Mouse (Mus musculus) adrenal gland, postnatal 10 days (tissue): ENCODE measurements around the gene Mras. TPM values are rescaled to one million over a fixed set of nuclear protein-coding genes. Genes with fewer than 3 reads are reported as not detected.

ENCODE experiments used
- DNase-seq: peaks from one replicate; pipeline ENCODE4 v3.0.0; 2021; ENCODE audit warnings: mixed read lengths
- total RNA-seq, 2 experiments: library from RNA; stranded (reverse); gene quantifications; 2 replicates each; pipeline ENCODE4 v1.2.3; 2021

Mras gene
- total RNA-seq, 2 experiments from 2014 or later: 31.7 to 39.4 TPM

DNA sequence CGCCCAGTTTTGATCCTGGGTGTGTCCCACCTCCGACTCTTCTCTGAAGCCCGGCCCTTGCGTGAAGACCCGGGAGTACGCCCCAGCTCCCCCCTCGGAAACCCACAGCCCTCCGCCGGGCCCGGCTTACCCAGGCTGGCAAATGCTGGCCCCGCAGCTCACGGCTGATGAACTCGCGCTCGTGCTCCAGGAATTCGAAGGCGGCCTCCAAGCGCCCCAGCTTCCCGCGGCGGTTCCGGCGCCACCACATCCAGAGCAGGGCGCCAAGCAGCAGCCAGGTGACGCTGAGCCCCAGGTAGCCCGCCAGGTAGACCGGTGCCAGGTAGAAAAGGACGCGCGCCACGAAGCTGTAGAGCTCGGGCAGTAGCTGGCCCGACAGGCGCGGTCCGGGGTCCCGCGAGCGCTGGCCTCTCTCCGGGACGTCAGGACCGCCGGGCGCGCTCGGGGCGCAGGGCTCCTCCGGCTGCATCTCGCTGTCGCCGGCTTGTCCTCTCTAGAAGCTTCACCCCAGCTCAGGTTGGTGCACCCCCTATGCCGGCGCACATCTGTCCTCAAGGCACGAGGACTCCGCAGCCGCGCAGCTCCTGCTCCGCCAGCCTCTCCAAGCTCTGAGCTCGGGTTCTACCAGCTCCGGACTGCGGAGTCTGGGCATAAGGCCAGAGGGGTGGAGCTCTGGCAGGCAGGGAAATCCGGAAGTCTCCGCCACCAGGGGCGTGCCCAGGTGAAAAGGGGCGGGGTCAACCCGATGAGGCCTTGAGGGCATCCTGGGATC lies 79.1 kb downstream of the Mras start, which contains the start of gene Esyt3:
Gene Esyt3 (minus strand): TSS at position 637 of the 772 bp plus-strand sequence.
- DNase-seq: peak; percentile 68

- DNase-seq: no peak
Observed at GRCm38 (mm10) chr9:99357561-99357920, 79.6 kb downstream of the Mras start.

- DNase-seq: no peak
Observed at GRCm38 (mm10) chr9:99355971-99356370, 81.2 kb downstream of the Mras start.

DNA sequence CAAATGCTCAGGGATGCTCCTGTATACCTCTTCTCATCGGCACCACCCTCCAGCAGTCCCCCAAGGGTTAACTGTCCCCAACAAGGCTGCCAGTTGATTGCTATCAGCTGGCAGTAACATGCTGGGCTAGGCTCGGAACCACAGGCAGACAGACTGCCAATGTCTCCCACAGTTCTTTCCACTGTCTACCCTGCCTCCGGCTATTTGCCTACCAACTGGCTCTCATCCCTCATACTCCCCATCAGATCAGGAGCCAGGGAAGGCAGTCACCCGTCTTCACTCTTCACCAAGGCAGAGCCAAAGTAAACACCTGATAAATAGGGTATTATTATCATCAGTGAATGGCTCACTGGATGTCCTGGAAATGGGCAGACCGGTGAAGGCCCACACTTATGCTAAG lies 82.4 kb downstream of the Mras start:
- no peak for DNase-seq

DNA sequence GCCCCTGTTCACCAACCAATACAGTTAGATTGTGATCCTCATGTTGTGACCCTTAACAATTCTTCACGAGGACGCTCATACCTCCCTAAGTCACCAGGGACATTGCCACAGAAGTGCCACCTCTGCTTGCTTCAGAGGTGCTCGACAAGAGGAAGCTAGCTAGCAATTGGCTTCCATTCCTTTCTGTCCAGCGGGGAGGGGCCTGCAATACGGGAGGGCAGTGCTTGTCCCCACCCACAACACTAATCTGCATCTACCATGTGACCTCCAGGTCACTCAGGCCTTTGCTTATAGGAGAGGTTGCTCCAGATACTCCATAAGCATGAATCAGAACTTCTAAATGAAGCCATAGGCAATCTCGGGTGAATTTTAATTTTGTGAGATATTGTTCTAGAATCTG lies 83.8 kb downstream of the Mras start:
- no peak for DNase-seq

DNA sequence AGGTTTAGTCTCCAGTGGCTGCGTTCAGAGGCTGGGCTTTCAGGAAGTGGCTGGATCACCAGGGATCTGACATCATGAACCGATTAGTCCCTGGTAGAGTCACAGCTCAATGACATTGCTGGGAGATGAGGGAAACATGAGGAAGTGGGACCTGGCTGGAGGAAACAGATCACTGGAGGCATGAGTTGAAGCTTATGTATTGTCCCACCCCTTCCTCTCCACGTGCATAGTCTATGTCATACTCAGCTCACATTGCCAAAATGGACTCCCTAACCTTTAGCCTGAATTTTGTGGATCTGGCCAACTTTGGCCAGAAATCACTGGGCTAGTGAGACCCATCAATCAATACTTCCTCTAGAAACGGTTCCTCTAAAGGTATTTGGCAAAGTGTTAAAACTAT lies 84.2 kb downstream of the Mras start:
- no peak for DNase-seq

- DNase-seq: no peak
Observed at GRCm38 (mm10) chr9:99345351-99345792, 91.8 kb downstream of the Mras start.

DNA sequence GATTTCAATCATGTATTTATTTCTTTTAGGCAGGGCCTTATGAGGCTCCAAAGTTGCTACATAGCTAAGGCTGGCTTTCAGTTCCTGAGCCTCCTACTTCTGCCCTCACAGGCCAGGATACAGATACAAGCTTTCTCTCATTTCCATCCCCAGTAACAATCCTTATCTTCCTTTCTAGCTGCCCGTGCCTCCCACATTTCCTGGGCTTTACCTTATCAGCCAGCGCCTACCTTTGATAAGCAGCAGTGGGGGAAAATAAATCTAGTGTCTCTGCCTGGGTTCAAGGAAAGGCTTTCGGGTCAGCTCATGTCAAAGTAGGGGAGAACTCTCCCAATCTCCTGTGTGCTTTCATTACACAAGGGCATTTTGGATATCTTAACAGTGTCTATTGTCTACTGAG lies 95.6 kb downstream of the Mras start:
- DNase-seq: no peak

DNA sequence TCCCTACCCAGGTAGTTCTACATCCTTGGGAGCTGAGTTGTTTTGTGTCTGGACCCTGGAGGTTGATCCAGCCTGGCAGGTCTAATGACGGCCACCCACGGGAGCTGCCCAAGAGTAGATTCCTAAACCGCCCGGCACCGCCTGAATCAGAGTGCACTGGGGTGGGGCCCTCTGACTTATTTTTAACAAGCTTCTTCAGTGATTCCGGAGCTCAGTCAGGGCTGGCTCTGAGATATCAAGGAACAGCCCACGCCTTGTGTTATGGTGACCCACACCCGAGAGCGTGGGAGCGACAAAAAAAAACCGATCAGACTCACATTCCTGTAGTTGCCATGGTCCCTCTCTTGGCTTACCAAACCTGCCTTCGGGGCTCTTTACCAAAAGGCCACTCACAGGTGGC lies 97.1 kb downstream of the Mras start:
- no peak for DNase-seq

DNA sequence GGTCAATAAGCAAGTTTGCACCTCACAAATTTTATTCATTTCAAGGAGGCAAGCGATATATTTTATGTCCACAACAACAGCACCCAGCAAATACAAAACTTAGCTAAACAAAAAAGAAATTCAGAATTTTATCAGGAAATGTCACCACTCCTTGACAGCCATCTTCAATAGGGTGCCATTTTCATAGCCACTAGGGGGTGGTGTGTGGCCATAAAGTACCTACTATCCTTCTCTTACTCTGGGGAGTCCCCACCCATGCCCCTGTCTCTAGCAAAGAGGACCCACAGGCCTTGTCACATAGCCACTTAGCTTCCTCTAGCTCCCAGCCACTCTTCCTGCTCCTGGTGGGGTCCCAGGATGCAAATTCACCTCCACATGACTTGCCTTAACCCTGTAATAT lies 98.0 kb downstream of the Mras start:
- no peak for DNase-seq

DNA sequence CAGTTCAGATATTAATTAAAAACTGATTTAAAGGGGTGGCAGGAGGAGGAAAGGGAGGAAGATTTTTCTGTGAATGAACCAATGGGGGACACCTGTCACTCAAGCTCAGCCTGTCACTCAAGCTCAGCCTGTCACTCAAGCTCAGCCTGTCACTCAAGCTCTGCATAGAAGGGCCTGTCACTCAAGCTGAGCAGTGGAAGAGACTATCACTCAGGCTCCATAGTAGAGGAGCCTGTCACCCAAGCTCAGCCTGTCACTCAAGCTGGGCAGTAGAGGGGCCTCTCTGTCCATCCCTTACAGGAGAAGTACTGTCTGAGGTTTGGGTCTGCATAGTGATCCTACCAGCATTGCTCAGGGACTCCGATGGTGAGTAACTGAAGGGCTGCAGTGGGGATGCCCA lies 98.9 kb downstream of the Mras start:
- no peak for DNase-seq

DNA sequence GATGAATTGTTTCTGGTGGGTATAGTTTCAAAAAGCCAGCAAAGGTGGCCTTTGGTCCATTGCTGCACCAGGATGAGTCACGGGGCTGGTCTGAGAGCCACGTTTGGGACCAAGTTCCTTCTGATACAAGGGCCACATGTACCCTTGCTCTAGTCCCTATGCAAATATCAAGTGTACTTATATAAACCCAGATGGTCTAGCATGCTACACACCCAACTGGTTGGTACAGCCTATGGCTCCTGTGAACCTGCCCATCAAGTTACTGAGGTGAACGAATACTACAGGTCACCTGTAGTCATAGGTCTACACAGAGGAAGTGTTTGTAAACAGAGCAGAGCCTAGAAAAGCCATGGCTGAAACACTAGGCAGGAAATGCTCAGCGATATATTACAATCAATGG lies 100.6 kb downstream of the Mras start:
- no peak for DNase-seq

Other genes starting within 250 kb of the Mras start
- gene Faiml, start 200.1 kb downstream of the Mras start, total RNA-seq: not detected
- gene Cep70, start 194.0 kb downstream of the Mras start, total RNA-seq: 10 to 100 TPM in 1 of 2 experiments, 1 to 10 TPM in 1; 7.2 to 14.3 TPM
- gene Esyt3, start 78.8 kb downstream of the Mras start, total RNA-seq: 1 to 10 TPM in 1 of 2 experiments, under 1 TPM in 1; 0.51 to 2.1 TPM
- not detected for gene Nme9, start 14.1 kb upstream of the Mras start, total RNA-seq
- 10 to 100 TPM; 18.7 to 26.4 TPM for gene Armc8, start 131.5 kb upstream of the Mras start, total RNA-seq
- 10 to 100 TPM; 15.8 to 16.7 TPM for gene Dbr1, start 138.4 kb upstream of the Mras start, total RNA-seq
- not detected for gene A4gnt, start 175.1 kb upstream of the Mras start, total RNA-seq
- 1 to 10 TPM; 5.2 to 7.1 TPM for gene Dzip1l, start 192.1 kb upstream of the Mras start, total RNA-seq